Mouse (Mus musculus) heart, adult 18-20 months (tissue): ENCODE data around the gene Chrna1. TPM values are rescaled to one million over a fixed set of nuclear protein-coding genes. Genes with fewer than 3 reads are reported as not detected.
A peak's percentile ranks its signal among the peaks of the same experiment; 100 is the strongest.

Experiments used
- DNase-seq, 2 experiments: peaks; one replicate each; pipeline ENCODE4 v3.0.0; 2021 to 2022; ENCODE audit warnings: mixed read lengths in 1 of 2
- total RNA-seq, 2 experiments: library from RNA; stranded (reverse); gene quantifications; 2 replicates each; pipeline ENCODE4 v1.2.3; 2021

Chrna1 gene
- total RNA-seq, 2 experiments from 2014 or later = 0.05 TPM; not detected in 1

- no peak for DNase-seq
Measured at GRCm38 (mm10) chr2:73590106-73590505, 10.0 kb upstream of the Chrna1 start.

DNA sequence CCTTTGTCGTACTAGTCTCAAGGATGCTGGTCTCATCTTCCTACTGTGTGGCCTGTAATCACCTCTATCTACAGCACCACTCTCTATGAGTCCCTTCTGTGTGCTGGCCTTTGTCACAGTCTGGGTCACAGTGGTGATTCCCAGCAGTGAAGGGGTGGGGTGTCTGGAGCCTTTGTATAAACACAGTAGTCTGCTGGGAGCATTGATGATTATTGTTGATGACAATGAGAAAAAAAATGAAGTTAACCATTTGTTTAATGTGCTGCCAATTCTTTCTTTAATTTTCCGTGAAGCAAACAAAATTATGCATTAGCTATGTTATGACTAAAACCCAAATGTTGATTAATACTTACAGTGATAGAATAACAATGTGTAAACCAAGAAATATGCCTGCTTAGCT is 8.8 kb upstream of the Chrna1 start:
- no peak for DNase-seq

- DNase-seq = peak in 1 of 2 experiments; percentile 35
Measured at GRCm38 (mm10) chr2:73587109-73587506, 7.0 kb upstream of the Chrna1 start.

DNA sequence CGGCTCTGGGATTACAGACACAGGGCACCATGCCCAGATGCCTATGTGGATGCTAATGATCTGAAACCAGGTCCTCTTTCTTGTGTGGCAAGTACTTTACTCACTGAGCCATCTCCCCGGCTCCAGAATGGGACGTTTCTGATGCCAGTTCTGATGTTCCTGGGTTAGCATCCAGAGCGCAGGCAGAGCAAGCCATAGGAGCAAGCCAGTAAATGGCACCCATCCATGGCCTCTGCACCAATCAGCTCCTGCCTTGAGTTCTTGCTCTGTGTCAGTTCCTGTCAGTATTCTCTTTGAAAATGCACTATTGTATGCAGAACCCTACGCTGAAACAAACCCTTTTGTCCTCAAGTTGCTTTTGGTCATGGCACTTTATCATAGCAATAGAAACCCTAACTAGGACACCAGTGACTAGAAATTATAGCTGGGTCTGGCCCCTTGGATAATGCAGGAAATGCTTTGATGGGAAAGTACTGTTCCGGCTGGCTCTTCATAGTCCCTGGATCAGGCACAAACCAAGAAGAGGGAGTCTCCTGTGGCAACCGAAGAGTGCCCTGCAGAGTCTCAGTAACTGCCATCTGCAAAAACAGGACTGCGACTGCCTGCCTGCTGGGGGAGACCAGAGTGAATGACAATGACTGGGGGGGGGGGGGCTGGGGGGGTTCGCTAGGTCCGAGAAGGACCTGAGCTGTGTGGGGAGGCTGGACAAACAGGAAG is 6.4 kb upstream of the Chrna1 start:
- peak in 1 of 2 experiments; percentile 34 for DNase-seq

GRCm38 (mm10) chr2:73585347-73585831 is 5.3 kb upstream of the Chrna1 start:
- DNase-seq = peak; percentile 40 to 58

DNA sequence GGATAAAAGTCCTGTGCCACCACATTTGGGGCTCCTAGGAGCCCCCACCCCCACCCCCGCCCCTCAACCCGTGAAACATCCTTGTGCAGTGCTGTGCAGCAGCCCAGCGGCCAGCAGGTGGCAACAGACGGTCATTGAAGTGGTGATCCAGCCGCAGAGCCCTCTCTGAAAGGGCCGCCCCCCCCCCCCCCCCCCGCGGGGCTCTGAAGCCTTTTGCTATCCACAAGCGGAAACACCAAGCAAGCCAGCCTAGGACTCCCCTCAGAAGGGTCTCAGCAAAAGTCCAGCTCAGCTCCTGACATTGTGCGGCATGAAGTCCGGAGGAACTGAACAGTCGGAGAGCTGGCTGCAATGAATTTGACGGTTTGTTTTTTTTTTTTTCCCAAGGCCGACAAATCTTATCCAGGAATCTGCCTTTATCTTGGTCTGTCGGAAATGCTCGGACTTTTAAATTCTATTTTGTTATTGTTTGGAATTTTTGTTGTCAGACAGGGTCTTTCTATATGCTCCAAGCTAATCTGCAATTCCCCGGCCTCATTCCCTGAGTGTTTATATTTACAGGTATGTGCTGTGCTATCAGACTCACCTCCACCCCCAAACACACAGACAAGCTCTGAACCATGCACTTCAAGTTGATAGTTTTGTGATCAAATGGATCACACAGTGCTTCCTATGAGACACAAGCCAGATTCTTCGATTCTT is 4.7 kb upstream of the Chrna1 start:
- peak; percentile 76 to 87 for DNase-seq

GRCm38 (mm10) chr2:73580720-73581119 is 582 bp upstream of the Chrna1 start:
- DNase-seq = no peak

GRCm38 (mm10) chr2:73579168-73579567 is 970 bp downstream of the Chrna1 start:
- no peak for DNase-seq

GRCm38 (mm10) chr2:73574418-73574817 is 5.7 kb downstream of the Chrna1 start:
- no peak for DNase-seq

DNA sequence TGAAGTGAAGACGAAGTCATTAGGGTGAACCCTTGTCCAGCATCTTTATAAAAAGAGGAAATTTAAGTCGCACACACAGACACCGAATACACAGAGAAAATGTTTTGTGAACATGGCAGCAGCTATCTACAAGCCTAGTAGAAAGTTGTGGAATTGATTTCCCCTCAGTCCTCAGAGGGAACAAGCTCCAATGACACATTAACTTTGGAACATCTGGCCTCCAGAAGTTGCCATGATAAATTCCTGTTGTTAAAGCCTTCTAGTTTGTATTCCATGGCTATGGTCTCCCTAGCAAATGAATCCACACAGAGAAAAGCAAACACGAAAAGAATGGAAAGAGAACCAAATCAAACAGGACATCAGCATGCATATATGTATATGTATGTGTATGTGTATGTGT is 6.6 kb downstream of the Chrna1 start:
- no peak for DNase-seq

DNA sequence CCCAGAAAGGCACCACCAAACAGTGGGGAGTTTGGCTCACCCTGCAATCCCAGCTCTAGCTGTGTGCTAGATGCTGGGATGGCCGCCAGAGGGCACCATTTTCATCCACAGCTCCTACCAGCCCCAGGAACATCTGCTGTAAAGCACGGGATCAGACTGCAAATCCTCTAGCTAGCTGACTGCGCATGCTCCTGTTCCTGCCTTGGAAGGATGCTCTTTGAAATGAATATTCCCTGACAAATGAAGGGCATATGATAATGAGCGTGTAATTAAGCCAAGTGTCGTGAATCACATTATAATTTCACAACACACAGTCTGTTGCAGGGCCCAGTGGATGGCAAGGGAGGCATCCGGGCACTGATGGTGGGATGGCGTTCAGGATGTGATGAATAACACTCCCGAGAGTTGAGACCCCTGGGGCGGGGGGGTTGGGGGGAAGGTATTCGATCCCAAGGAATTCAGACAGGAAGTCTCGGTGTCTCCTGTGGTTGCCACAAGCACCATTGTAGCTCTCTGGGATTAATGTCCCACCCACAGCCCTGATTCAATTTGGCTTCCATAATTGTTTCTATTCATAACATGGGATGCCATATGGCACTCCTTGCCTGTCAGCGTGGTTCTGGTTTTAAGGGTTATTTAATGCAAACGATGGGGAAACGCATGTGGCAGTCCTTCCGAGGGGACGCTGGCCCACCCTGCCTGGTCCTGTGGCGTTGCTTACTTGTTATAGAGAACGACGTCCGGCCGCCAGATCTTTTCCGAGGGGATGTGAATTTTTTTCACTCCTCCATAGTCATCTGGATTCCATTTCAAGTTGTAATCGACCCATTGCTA is 7.4 kb downstream of the Chrna1 start:
- peak; percentile 68 to 69 for DNase-seq

GRCm38 (mm10) chr2:73571901-73572300 is 8.2 kb downstream of the Chrna1 start:
- no peak for DNase-seq

- DNase-seq = no peak
Measured at GRCm38 (mm10) chr2:73571304-73571703, 8.8 kb downstream of the Chrna1 start.

DNA sequence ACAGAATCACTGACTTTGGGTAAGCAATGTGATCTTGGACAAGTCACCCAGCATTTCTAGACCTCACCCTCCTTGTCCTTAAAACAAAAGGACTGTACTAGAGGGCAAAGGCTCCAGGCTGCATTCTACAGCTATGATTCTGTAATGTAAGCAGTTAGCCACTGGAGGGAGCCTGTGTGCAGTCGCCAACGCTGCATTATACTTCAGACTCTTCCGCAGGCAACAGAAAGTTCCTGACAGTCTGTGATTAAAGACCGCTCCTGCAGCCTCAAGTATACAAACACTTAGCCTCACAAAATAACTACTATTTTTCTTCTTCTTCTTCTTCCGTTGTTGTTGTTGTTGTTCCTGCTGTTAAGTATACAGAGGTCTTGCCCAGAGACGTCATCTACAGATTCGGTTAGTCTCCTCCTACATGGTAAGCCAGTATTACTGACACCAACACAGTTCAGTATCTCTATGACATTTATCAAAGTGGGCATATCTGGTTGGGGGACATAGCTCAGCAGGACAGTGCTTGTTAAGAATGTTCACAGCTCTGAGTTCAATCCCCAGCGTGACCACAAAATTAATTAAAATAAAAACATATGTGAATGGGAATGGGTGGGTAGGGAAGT is 13.0 kb downstream of the Chrna1 start:
- DNase-seq = peak; percentile 69 to 78

DNA sequence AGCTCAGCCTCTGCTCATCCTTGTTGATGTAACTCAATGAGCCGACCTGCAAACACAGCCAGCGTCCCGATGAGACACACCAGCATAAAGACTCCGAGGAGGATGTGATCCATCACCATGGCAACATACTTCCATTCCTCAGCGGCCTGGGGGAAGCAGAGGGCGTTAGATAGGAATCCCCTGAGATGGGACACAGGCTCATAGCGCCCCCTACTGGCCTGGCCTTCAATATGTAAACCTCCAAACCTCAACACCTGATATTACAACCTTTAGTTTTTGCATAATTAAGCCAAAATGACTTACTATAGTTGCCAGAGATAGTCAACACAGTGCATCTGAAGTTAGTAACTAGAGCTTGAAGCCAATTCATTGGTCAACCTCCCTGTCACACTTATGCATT is 14.0 kb downstream of the Chrna1 start:
- no peak for DNase-seq

DNA sequence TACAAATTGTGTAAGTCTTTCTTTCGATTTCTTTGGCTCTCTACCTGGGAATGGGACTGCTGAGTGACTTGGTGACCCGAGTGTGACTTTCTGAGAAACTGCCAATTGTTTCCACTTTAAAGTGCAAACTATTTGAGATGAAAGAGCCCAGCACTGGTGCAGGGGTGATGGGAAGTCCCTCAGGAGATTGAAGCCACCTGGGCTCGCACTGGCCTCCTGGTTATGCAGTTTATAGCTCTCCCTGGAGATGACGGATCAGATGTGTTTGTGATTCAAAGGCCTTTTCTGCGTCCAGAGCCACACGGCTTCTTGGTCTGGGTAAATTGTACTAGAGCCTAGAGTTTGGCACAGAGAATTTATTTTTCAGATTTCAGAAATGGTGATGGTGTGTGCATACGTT is 16.4 kb downstream of the Chrna1 start:
- DNase-seq = no peak

DNA sequence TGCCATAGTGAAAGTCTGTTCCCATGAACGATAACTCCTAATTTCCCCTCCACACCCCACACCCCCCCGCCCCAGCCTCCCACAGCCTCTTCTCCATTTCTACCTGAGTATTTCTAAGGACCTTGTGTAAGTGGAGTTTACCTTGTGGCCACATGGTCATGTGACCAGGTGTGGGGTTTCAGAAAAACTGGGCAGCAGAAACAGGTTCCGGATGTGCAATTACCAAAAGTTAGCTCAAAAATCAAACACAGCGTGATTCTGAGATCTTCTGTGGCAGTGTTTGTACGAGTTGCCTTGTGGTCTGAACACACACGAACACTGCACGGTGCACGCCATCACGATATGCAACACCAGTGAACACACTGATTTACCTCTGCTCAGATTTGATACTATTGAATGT is 17.5 kb downstream of the Chrna1 start:
- DNase-seq = no peak

- peak in 1 of 2 experiments; percentile 44 for DNase-seq
Measured at GRCm38 (mm10) chr2:73561665-73562063, 18.5 kb downstream of the Chrna1 start.

- DNase-seq = no peak
Measured at GRCm38 (mm10) chr2:73560899-73561664, 19.1 kb downstream of the Chrna1 start.

- DNase-seq = no peak
Measured at GRCm38 (mm10) chr2:73560445-73560844, 19.7 kb downstream of the Chrna1 start.

DNA sequence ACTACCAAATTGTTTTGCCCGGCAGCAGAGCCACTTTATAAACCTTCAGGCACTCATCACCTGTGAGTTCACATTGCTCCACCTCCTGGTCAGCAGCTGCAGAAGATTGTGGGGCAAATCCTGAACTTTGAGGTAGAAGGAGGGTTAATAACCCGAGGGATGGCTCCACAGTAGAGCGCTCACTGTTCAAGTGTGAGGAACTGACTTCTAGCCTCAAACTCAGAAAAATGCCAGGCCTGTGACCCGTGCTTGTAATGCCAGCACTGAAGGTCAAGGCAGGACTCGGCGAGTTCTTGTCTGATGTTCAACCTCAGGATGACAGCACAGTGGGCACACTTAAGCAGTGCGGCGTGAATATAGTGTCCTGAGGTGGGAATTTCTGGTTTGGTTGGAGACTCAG is 22.2 kb downstream of the Chrna1 start:
- DNase-seq = no peak
